Mouse (Mus musculus) lung, postnatal 0 days (tissue): ENCODE data around the gene Smarca1. TPM values are rescaled to one million over a fixed set of nuclear protein-coding genes. Genes with fewer than 3 reads are reported as not detected.

ENCODE experiments used
- ATAC-seq: fragments of 200-750 bp; cut with Nextera tagmentation; 2 replicates; pipeline ENCODE4 v1.8.0; 2017; ENCODE audit warnings: moderate library complexity
- DNase-seq: peaks from one replicate; pipeline ENCODE4 v3.0.0-alpha.2; 2016; ENCODE audit warnings: low spot score
- H3K27ac ChIP-seq: fragments of 300-500 bp; sonication (generic); 2 replicates; pipeline ENCODE4 v1.5.1; 2014; ENCODE audit warnings: antibody characterized with exemption, mild to moderate bottlenecking, low read length, mixed read lengths
- H3K27me3 ChIP-seq: fragments of 300-500 bp; sonication (generic); replicated peaks from 2 replicates; pipeline ENCODE4 v1.6.1; 2014; ENCODE audit warnings: low read length, mixed read lengths; ENCODE audit not compliant: insufficient read depth
- H3K36me3 ChIP-seq: fragments of 300-500 bp; sonication (generic); 2 replicates; pipeline ENCODE4 v1.6.1; 2014; ENCODE audit warnings: low read length, mixed read lengths; ENCODE audit not compliant: insufficient read depth
- H3K4me1 ChIP-seq: fragments of 300-500 bp; sonication (generic); 2 replicates; pipeline ENCODE4 v1.6.1; 2014; ENCODE audit warnings: antibody characterized with exemption, low read depth, low read length, mixed read lengths; ENCODE audit not compliant: insufficient read depth
- H3K4me2 ChIP-seq: fragments of 300-500 bp; sonication (generic); replicated peaks from 2 replicates; pipeline ENCODE4 v1.6.1; 2014; ENCODE audit warnings: low read depth, mild to moderate bottlenecking, low read length, moderate library complexity, mixed read lengths
- H3K4me3 ChIP-seq: fragments of 300-500 bp; sonication (generic); 2 replicates; pipeline ENCODE4 v1.5.1; 2014; ENCODE audit warnings: low read depth, low read length
- H3K9ac ChIP-seq: fragments of 300-500 bp; sonication (generic); replicated peaks from 2 replicates; pipeline ENCODE4 v1.6.1; 2014; ENCODE audit warnings: low read depth, mild to moderate bottlenecking
- H3K9me3 ChIP-seq: fragments of 300-500 bp; sonication (generic); 2 replicates; pipeline ENCODE4 v1.6.1; 2016; ENCODE audit warnings: low read length, mixed read lengths
- CTCF ChIP-seq: IDR thresholded peaks from 2 replicates; pipeline ENCODE4 v1.5.1; 2016; ENCODE audit warnings: antibody characterized with exemption, mild to moderate bottlenecking
- EP300 ChIP-seq: IDR thresholded peaks from 2 replicates; pipeline ENCODE4 v1.6.1; 2016; ENCODE audit warnings: antibody characterized with exemption, mild to moderate bottlenecking, control low read depth
- WGBS: fragments of 180-500 bp; shearing (Covaris S2); extraction: QIAGEN DNeasy Blood & Tissue Kit; methylation state at CpG from one replicate; pipeline ENCODE4 v1.1.7; 2014; 5-methylcytosine and 5-hydroxymethylcytosine counted together
- polyA plus RNA-seq: library from polyadenylated mRNA; unstranded; fragments of >200 nt; fragmentation: Nextera tagmentation; extraction: Ambion mirVana; gene quantifications from 2 replicates; pipeline ENCODE4 v1.2.1, GENCODE M21; 2015

Gene Smarca1
- polyA plus RNA-seq, 1 experiment from 2014 or later, result 5.8 TPM

GRCm38 (mm10) chrX:47820566-47820965, 72.2 kb downstream of the Smarca1 start:
- TF ChIP-seq CTCF, result peak; percentile 36
- no peak for TF ChIP-seq EP300
- Histone ChIP-seq H3K9ac (no peak overlapping the region), H3K4me2 (no peak overlapping the region), H3K4me3 (no peak overlapping the region), H3K27ac (no peak overlapping the region), H3K36me3 (no peaks in the 10 kb centered on the region), H3K27me3 (no peaks in the 10 kb centered on the region), H3K4me1 (no peaks in the 10 kb centered on the region), H3K9me3 (no peaks in the 10 kb centered on the region)
- ATAC-seq, result no peak
- peak; percentile 10 for DNase-seq
- WGBS, result 72% methylated on average over 2 of the region's 2 CpGs

- ATAC-seq (no peak), DNase-seq (no peak)
- H3K4me3 ChIP-seq, result no peak overlapping the region
- no peak overlapping the region for H3K4me2 ChIP-seq
- no peaks in the 10 kb centered on the region for H3K9me3 ChIP-seq
- H3K9ac ChIP-seq, result no peak overlapping the region
- H3K36me3 ChIP-seq, result no peaks in the 10 kb centered on the region
- no peaks in the 10 kb centered on the region for H3K4me1 ChIP-seq
- no peak overlapping the region for H3K27ac ChIP-seq
- no peak for TF ChIP-seq EP300
- TF ChIP-seq CTCF, result no peak
- H3K27me3 ChIP-seq, result no peaks in the 10 kb centered on the region
- WGBS, result 96% methylated on average over 2 of the region's 2 CpGs
Observed at GRCm38 (mm10) chrX:47808717-47809116, 84.1 kb downstream of the Smarca1 start.

- WGBS, result 56% methylated on average over 1 of the region's 1 CpGs
- no peak overlapping the region for H3K27ac ChIP-seq
- no peak for TF ChIP-seq EP300
- no peak for TF ChIP-seq CTCF
- H3K4me2 ChIP-seq, result no peak overlapping the region
- H3K36me3 ChIP-seq, result no peaks in the 10 kb centered on the region
- no peak for ATAC-seq
- H3K9me3 ChIP-seq, result no peaks in the 10 kb centered on the region
- DNase-seq, result no peak
- no peaks in the 10 kb centered on the region for H3K27me3 ChIP-seq
- no peaks in the 10 kb centered on the region for H3K4me1 ChIP-seq
- no peak overlapping the region for H3K4me3 ChIP-seq
- H3K9ac ChIP-seq, result no peak overlapping the region
Observed at GRCm38 (mm10) chrX:47764440-47764839, 128.3 kb downstream of the Smarca1 start.

- WGBS, result 30% methylated on average over 1 of the region's 1 CpGs
- no peaks in the 10 kb centered on the region for H3K9me3 ChIP-seq
- H3K4me1 ChIP-seq, result no peaks in the 10 kb centered on the region
- H3K36me3 ChIP-seq, result no peaks in the 10 kb centered on the region
- H3K27me3 ChIP-seq, result no peaks in the 10 kb centered on the region
- no peak overlapping the region for H3K9ac ChIP-seq
- no peak for ATAC-seq
- H3K4me3 ChIP-seq, result no peak overlapping the region
- TF ChIP-seq EP300, result no peak
- no peak for TF ChIP-seq CTCF
- DNase-seq, result no peak
- H3K27ac ChIP-seq, result no peak overlapping the region
- no peak overlapping the region for H3K4me2 ChIP-seq
Observed at GRCm38 (mm10) chrX:47760212-47760611, 132.6 kb downstream of the Smarca1 start.

Other genes starting within 250 kb of the Smarca1 start
- gene Ocrl, start 19.4 kb upstream of the Smarca1 start, polyA plus RNA-seq, result 9.3 and 11.5 TPM in 2 replicates
- 12.7 and 12.9 TPM in 2 replicates for gene Apln, start 141.9 kb upstream of the Smarca1 start, polyA plus RNA-seq
- 0.54 and 0.64 TPM in 2 replicates for gene Xpnpep2, start 215.8 kb upstream of the Smarca1 start, polyA plus RNA-seq